Mouse (Mus musculus) cerebellum, adult 8-10 months (tissue): ENCODE results near the gene Tulp4.

Source experiments
- DNase-seq: peaks from one replicate; pipeline ENCODE4 v3.0.0; 2022

Gene Tulp4

GRCm38 (mm10) chr17:6125441-6125840 is 19.2 kb downstream of the Tulp4 start:
- DNase-seq, result no peak

- DNase-seq, result no peak
Measured at GRCm38 (mm10) chr17:6128039-6128438, 21.8 kb downstream of the Tulp4 start.

GRCm38 (mm10) chr17:6129361-6129760 is 23.1 kb downstream of the Tulp4 start:
- peak; percentile 88 for DNase-seq

- DNase-seq, result no peak
Measured at GRCm38 (mm10) chr17:6131083-6131482, 24.8 kb downstream of the Tulp4 start.

GRCm38 (mm10) chr17:6140875-6141274 is 34.6 kb downstream of the Tulp4 start:
- DNase-seq, result no peak

GRCm38 (mm10) chr17:6141344-6141743 is 35.1 kb downstream of the Tulp4 start:
- DNase-seq, result no peak

GRCm38 (mm10) chr17:6145244-6145643 is 39.0 kb downstream of the Tulp4 start:
- DNase-seq, result no peak

- DNase-seq, result no peak
Measured at GRCm38 (mm10) chr17:6152941-6153340, 46.7 kb downstream of the Tulp4 start.

GRCm38 (mm10) chr17:6153581-6153980 is 47.3 kb downstream of the Tulp4 start:
- no peak for DNase-seq

- DNase-seq, result no peak
Measured at GRCm38 (mm10) chr17:6154366-6154765, 48.1 kb downstream of the Tulp4 start.

- no peak for DNase-seq
Measured at GRCm38 (mm10) chr17:6160495-6160894, 54.3 kb downstream of the Tulp4 start.

- no peak for DNase-seq
Measured at GRCm38 (mm10) chr17:6161916-6162315, 55.7 kb downstream of the Tulp4 start.

- peak; percentile 36 for DNase-seq
Measured at GRCm38 (mm10) chr17:6162761-6163160, 56.5 kb downstream of the Tulp4 start.

- no peak for DNase-seq
Measured at GRCm38 (mm10) chr17:6164911-6165310, 58.7 kb downstream of the Tulp4 start.

GRCm38 (mm10) chr17:6172440-6172839 is 66.2 kb downstream of the Tulp4 start:
- DNase-seq, result no peak

GRCm38 (mm10) chr17:6172926-6173690 is 66.9 kb downstream of the Tulp4 start:
- no peak for DNase-seq

GRCm38 (mm10) chr17:6174574-6174973 is 68.3 kb downstream of the Tulp4 start:
- DNase-seq, result no peak

GRCm38 (mm10) chr17:6178564-6179267 is 72.5 kb downstream of the Tulp4 start:
- DNase-seq, result no peak

- no peak for DNase-seq
Measured at GRCm38 (mm10) chr17:6179389-6179788, 73.2 kb downstream of the Tulp4 start.

- DNase-seq, result no peak
Measured at GRCm38 (mm10) chr17:6180421-6180820, 74.2 kb downstream of the Tulp4 start.

- no peak for DNase-seq
Measured at GRCm38 (mm10) chr17:6182715-6183114, 76.5 kb downstream of the Tulp4 start.

GRCm38 (mm10) chr17:6186651-6187050 is 80.4 kb downstream of the Tulp4 start:
- DNase-seq, result no peak

GRCm38 (mm10) chr17:6187183-6187582 is 80.9 kb downstream of the Tulp4 start:
- DNase-seq, result no peak

GRCm38 (mm10) chr17:6189207-6189606 is 83.0 kb downstream of the Tulp4 start:
- DNase-seq, result no peak
